Mouse (Mus musculus): ENCODE data around the gene Tmem151a. TPM values are rescaled to one million over a fixed set of nuclear protein-coding genes. Genes with fewer than 3 reads are reported as not detected.

Tmem151a gene
- total and polyA plus RNA-seq, 3 experiments, result not detected

GRCm38 (mm10) chr19:5036577-5036976, 48.8 kb downstream of the Tmem151a start:
- dilution Hi-C loops (cut with MboI; ENCODE audit: extremely low pct_ligation_motif_present, extremely low pct_unique_long_range_greater_than_20kb, low sequenced_read_pairs), result no loop called here
- H3K27me3 ChIP-seq (replicated peaks), result peaks cover 7% of the 10 kb centered on the region
- TF ChIP-seq E2F4 (IDR thresholded peaks at IDR 0.05; ENCODE audit: insufficient replicate concordance, low read depth, low read length) (no peak), JUN (IDR thresholded peaks at IDR 0.05; ENCODE audit: insufficient read depth, low read depth, low read length) (no peak), SIN3A (IDR thresholded peaks at IDR 0.05; ENCODE audit: low read length) (no peak), UBTF (IDR thresholded peaks at IDR 0.05; ENCODE audit: low read depth, low read length) (no peak), TCF12 (IDR thresholded peaks at IDR 0.05; ENCODE audit: low read depth, low read length) (no peak), RCOR1 (conservative IDR thresholded peaks at IDR 0.05; ENCODE audit: low read depth, low read length) (no peak), MAFK (IDR thresholded peaks at IDR 0.05; ENCODE audit: insufficient replicate concordance, low read length) (no peak), NELFE (IDR thresholded peaks at IDR 0.05; ENCODE audit: low read depth, low read length) (no peak), USF1 (IDR thresholded peaks at IDR 0.05; ENCODE audit: low read depth, low read length) (no peak), EP300 (IDR thresholded peaks at IDR 0.05; ENCODE audit: low read length) (no peak), USF2 (conservative IDR thresholded peaks at IDR 0.05; ENCODE audit: low read depth, low read length) (no peak), TBP (conservative IDR thresholded peaks at IDR 0.05; ENCODE audit: low read depth, low read length) (no peak), PAX5 (IDR thresholded peaks at IDR 0.05; ENCODE audit: low read length) (no peak), MAX (IDR thresholded peaks at IDR 0.05; ENCODE audit: low read length) (no peak)
- H3K27ac ChIP-seq (ENCODE audit: insufficient read depth, low read depth), result no peak overlapping the region
- H3K79me2 ChIP-seq (replicated peaks; ENCODE audit: control insufficient read depth, extremely low read depth, insufficient read depth, poor library complexity, severe bottlenecking), result peaks cover 1% of the 10 kb centered on the region; the same call in 1 of the 2 replicates
- peaks cover 12 to 24% of the 10 kb centered on the region in 2 experiments for H3K4me1 ChIP-seq (ENCODE audit: control insufficient read depth in 1 of 2, insufficient read depth in 2 of 2)
- no peak overlapping the region for H3K4me3 ChIP-seq (replicated peaks in 1 of 3; ENCODE audit: low read depth in 2 of 3, low read length in 2 of 3, poor library complexity in 1 of 3)
- no peak overlapping the region for H3K4me2 ChIP-seq (ENCODE audit: insufficient read depth, low read depth, poor library complexity, severe bottlenecking)
- no peak overlapping the region for H3K9ac ChIP-seq (ENCODE audit: insufficient read depth, low read depth)
- in situ Hi-C loops (cut with MboI; ENCODE audit: low pct_ligation_motif_present, low pct_unique_long_range_greater_than_20kb, low sequenced_read_pairs), result no loop called here
- DNase-seq (ENCODE audit: extremely low read depth), result no peak
- peaks cover 0 to 7% of the 10 kb centered on the region in 2 experiments for H3K36me3 ChIP-seq (replicated peaks in 1 of 2; ENCODE audit: control insufficient read depth in 1 of 2, insufficient read depth in 1 of 2, low read length in 1 of 2)
- H3K9me3 ChIP-seq (replicated peaks; ENCODE audit: low read length), result no peaks in the 10 kb centered on the region

- peaks cover 3 to 6% of the 10 kb centered on the region in 2 experiments for H3K4me1 ChIP-seq (ENCODE audit: control insufficient read depth in 1 of 2, insufficient read depth in 2 of 2)
- H3K4me2 ChIP-seq (ENCODE audit: insufficient read depth, low read depth, poor library complexity, severe bottlenecking), result no peak overlapping the region
- no peak for DNase-seq (ENCODE audit: extremely low read depth)
- dilution Hi-C loops (cut with MboI; ENCODE audit: extremely low pct_ligation_motif_present, extremely low pct_unique_long_range_greater_than_20kb, low sequenced_read_pairs), result no loop called here
- no peaks in the 10 kb centered on the region for H3K9me3 ChIP-seq (replicated peaks; ENCODE audit: low read length)
- H3K9ac ChIP-seq (ENCODE audit: insufficient read depth, low read depth), result no peak overlapping the region
- peaks cover 13 to 43% of the 10 kb centered on the region in 2 experiments for H3K36me3 ChIP-seq (replicated peaks in 1 of 2; ENCODE audit: control insufficient read depth in 1 of 2, insufficient read depth in 1 of 2, low read length in 1 of 2)
- H3K79me2 ChIP-seq (replicated peaks; ENCODE audit: control insufficient read depth, extremely low read depth, insufficient read depth, poor library complexity, severe bottlenecking), result no peaks in the 10 kb centered on the region
- peaks cover 4% of the 10 kb centered on the region for H3K27me3 ChIP-seq (replicated peaks)
- H3K4me3 ChIP-seq (replicated peaks in 1 of 3; ENCODE audit: low read depth in 2 of 3, low read length in 2 of 3, poor library complexity in 1 of 3), result no peak overlapping the region
- in situ Hi-C loops (cut with MboI; ENCODE audit: low pct_ligation_motif_present, low pct_unique_long_range_greater_than_20kb, low sequenced_read_pairs), result no loop called here
- no peak overlapping the region for H3K27ac ChIP-seq (ENCODE audit: insufficient read depth, low read depth)
- TF ChIP-seq MXI1 (IDR thresholded peaks at IDR 0.05; ENCODE audit: low read depth, low read length) (no peak), ZMIZ1 (IDR thresholded peaks at IDR 0.05; ENCODE audit: low read depth, low read length) (no peak), POLR2AphosphoS2 (IDR thresholded peaks at IDR 0.05; ENCODE audit: low read depth, low read length) (no peak), MAFK (IDR thresholded peaks at IDR 0.05; ENCODE audit: insufficient replicate concordance, low read length) (no peak), IRF4 (IDR thresholded peaks at IDR 0.05; ENCODE audit: low read depth, low read length) (no peak), RCOR1 (conservative IDR thresholded peaks at IDR 0.05; ENCODE audit: low read depth, low read length) (no peak), JUN (IDR thresholded peaks at IDR 0.05; ENCODE audit: insufficient read depth, low read depth, low read length) (no peak), PAX5 (IDR thresholded peaks at IDR 0.05; ENCODE audit: low read length) (no peak), ZC3H11A (IDR thresholded peaks at IDR 0.05; ENCODE audit: low read depth, low read length) (no peak), EP300 (IDR thresholded peaks at IDR 0.05; ENCODE audit: low read length) (no peak), E2F4 (IDR thresholded peaks at IDR 0.05; ENCODE audit: insufficient replicate concordance, low read depth, low read length) (no peak), MYC (IDR thresholded peaks at IDR 0.05; ENCODE audit: low read depth, low read length) (no peak), BHLHE40 (IDR thresholded peaks at IDR 0.05; ENCODE audit: low read depth, low read length) (no peak), JUND (conservative IDR thresholded peaks at IDR 0.05; ENCODE audit: low read depth, low read length) (no peak), SMC3 (IDR thresholded peaks at IDR 0.05; ENCODE audit: low read depth, low read length) (no peak)
Measured at GRCm38 (mm10) chr19:5032686-5033085, 52.6 kb downstream of the Tmem151a start.
